Mouse (Mus musculus) colon, adult 2 months (tissue): ENCODE data around the gene Hint1. TPM values are rescaled to one million over a fixed set of nuclear protein-coding genes. Genes with fewer than 3 reads are reported as not detected.

Source experiments
- polyA plus RNA-seq: library from polyadenylated mRNA; depleted of rRNA; stranded (reverse); fragments of >200 nt; gene quantifications from 2 replicates; pipeline ENCODE4 v1.2.3, GENCODE M21; 2012; rRNA removed

Gene Hint1
- polyA plus RNA-seq, result 774 and 862 TPM in 2 replicates

DNA sequence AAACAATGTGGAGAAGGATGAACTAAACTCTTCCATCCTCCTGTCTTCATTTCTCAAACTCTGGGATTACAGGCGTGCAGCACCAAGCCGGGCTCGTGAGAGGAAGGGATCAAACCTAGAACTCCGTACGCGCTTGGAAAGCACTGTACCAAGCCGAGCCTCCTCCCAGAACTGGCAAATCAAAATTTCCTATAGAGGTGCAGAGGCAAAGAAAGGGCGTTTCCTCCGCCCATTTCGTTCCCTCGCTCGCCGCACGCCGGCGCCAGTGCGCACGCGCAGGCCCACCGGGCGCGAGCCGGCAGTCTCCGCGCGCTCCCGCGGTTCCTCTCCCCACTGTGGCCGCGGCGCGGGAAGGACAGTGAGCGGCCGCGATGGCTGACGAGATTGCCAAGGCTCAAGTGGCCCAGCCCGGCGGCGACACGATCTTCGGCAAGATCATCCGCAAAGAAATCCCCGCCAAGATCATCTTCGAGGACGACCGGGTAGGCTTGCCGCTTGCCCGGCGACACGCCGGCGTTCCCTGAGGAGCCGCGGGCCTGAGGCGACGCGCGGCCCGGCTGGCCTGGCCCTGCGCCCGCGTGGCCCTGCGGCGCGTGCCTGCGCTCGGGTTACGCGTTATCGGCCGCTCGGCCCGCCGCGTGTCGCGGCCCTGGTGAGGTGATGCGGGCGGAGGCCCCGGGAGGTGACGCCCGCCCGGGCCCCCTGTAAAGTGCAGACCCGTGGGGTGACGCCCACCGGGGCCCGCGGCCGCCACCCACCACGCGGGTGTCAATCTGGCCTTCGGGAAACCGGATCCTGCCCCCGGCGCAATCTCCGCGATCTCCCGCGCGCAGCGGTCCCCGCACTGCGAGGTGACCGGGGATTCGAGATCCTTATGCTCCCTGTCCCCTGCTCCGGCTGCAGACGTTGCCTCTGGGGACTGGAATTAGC, at the start of gene Hint1:
TSS of gene Hint1 (plus strand) at position 265 of the 930 bp plus-strand sequence.

DNA sequence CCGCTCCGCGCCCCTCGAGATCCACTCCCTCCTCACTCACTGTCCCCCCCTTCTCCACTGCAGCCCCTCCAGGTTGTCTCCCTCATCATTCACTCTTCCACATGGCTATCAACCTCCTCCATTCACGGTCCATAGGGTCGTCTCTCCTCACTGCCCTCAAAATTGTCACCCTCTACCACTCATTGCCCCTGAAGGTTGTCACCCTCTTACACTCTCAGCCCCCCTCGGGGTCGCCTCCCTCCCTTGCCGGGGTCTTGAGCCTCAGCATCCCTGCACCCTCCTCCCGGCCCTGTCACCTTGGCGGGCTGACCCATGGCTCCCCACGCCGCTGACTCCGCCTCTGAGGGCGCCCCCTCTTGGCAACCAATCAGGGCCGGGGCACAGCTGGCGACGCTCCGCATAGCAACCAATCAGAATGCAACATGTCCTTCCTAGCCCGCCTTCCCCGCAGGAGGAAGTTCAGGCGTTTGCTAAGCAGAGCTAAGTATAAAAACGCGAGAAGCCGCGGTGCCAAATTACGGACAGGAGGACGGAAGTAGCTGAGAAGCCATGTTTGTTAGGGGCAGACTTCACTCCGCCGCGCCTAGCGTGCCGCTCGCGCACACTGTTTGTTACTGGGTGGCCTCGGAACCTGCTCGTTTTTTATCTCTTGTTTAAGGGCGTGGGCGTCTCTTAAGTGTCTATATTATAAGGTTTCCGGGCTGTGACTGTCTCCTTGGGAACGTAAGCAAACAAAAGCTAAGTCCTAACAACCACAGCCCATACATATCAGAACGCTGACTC, 5.7 kb upstream of the Hint1 start, which contains the start of gene Lyrm7:
TSS of gene Lyrm7 (minus strand) at position 661 of the 783 bp plus-strand sequence.

DNA sequence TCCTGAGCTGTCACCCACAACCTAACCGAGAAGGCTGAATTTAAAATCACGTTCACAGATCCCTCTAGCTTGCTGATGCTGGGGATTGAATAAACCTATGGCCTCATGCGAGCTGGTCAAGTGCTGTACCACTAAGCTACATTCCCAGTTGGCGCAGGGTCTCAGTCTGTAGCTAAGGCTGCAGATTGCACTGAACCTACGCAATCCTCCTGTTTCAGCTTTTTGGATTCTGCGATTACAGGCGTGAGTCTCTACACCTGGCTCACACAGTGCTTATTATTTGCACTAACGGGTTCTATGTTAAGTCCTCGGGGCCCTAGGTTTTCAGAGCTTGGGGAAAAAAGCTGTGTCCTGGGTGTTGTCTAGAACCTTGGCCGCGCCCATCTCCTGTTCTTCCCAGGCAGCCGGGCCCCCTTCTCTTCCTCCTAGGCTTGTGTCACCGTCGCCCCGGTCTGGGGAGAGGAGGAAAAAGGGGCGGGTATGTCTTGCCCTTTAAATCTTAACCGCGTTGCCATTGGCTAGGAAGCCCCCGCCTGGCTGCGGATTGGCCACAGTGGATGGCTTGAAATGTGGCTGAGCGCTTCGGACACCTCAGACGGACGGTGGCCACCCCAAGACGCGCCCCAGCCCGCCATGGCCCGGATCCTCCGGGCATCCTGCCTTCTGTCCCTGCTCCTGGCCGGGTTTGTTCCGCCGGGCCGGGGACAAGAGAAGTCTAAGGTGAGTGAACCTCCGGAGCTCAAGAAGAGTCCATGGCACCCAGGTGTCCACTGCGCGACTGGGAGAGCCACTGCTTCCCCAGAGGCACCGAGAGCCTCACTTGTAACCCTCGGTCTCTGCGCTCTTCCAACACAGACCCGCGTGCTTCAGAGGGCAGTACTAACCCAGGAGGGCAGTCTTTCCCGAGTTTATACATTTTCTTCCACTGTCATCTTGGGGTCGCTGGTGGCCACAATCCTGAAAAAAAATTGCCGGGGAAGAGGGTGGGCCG, 36.4 kb downstream of the Hint1 start, which contains the start of gene Gpx3:
TSS of gene Gpx3 (plus strand) at position 121 of the 991 bp plus-strand sequence.

Other genes with a start within 250 kb of the Hint1 start
- 29.3 and 30.9 TPM in 2 replicates for gene Cdc42se2, start 78.7 kb upstream of the Hint1 start, polyA plus RNA-seq
- 0.38 and 0.58 TPM in 2 replicates for gene Lyrm7, start 5.5 kb upstream of the Hint1 start, polyA plus RNA-seq
- 99.4 and 103 TPM in 2 replicates for gene Gpx3, start 36.1 kb downstream of the Hint1 start, polyA plus RNA-seq
- 89.1 and 120 TPM in 2 replicates for gene Tnip1, start 96.5 kb downstream of the Hint1 start, polyA plus RNA-seq
- 56.6 and 63.1 TPM in 2 replicates for gene Anxa6, start 167.1 kb downstream of the Hint1 start, polyA plus RNA-seq
- gene Ccdc69, start 211.7 kb downstream of the Hint1 start, polyA plus RNA-seq, result 1.1 and 1.2 TPM in 2 replicates
- gene Gm2a, start 231.7 kb downstream of the Hint1 start, polyA plus RNA-seq, result 26.8 and 27.5 TPM in 2 replicates